Mouse (Mus musculus) lung, postnatal 25 days (tissue): ENCODE measurements around the gene Olfr320.
"Not testable (repeated sequence)": the region's sequence is repeated elsewhere in the genome, so short reads cannot be mapped to it uniquely, and the experiment has no call there.

ENCODE experiments used
- DNase-seq: peaks from one replicate; pipeline ENCODE4 v3.0.0; 2022; ENCODE audit warnings: low spot score

The Olfr320 gene

GRCm38 (mm10) chr11:58680799-58681198 lies at the start of gene Olfr320:
Gene Olfr320 (plus strand): TSS chr11:58681099.
- no peak for DNase-seq

- no peak for DNase-seq
Measured at GRCm38 (mm10) chr11:58634878-58635277, 46.0 kb upstream of the Olfr320 start.

GRCm38 (mm10) chr11:58636376-58636977 lies 44.4 kb upstream of the Olfr320 start:
- peak; percentile 7 for DNase-seq

GRCm38 (mm10) chr11:58638176-58638701 lies 42.7 kb upstream of the Olfr320 start:
- DNase-seq, result no peak

GRCm38 (mm10) chr11:58640272-58640867 lies 40.5 kb upstream of the Olfr320 start, which contains the start of gene Trim58:
Gene Trim58 (plus strand): TSS chr11:58640465.
- DNase-seq, result no peak

GRCm38 (mm10) chr11:58641057-58641456 lies 39.8 kb upstream of the Olfr320 start:
- DNase-seq, result no peak

- no peak for DNase-seq
Measured at GRCm38 (mm10) chr11:58641638-58642358, 39.1 kb upstream of the Olfr320 start.

- no peak for DNase-seq
Measured at GRCm38 (mm10) chr11:58643350-58643749, 37.5 kb upstream of the Olfr320 start.

GRCm38 (mm10) chr11:58655151-58655550 lies 25.7 kb upstream of the Olfr320 start:
- DNase-seq, result no peak

- no peak for DNase-seq
Measured at GRCm38 (mm10) chr11:58658596-58658995, 22.3 kb upstream of the Olfr320 start, which contains the start of gene Olfr322. Gene Olfr322 (plus strand): TSS chr11:58658782.

GRCm38 (mm10) chr11:58669252-58669651 lies 11.6 kb upstream of the Olfr320 start:
- DNase-seq, result no peak

GRCm38 (mm10) chr11:58671825-58672224 lies 9.1 kb upstream of the Olfr320 start:
- DNase-seq, result no peak

GRCm38 (mm10) chr11:58698862-58699261 lies 18.0 kb downstream of the Olfr320 start, which contains the start of gene Olfr319:
Gene Olfr319 (plus strand): TSS chr11:58699162.
- DNase-seq, result no peak

- DNase-seq, result no peak
Measured at GRCm38 (mm10) chr11:58709086-58709485, 28.2 kb downstream of the Olfr320 start.

GRCm38 (mm10) chr11:58717723-58718122 lies 36.8 kb downstream of the Olfr320 start:
- not testable (repeated sequence) for DNase-seq

GRCm38 (mm10) chr11:58719701-58720100 lies 38.8 kb downstream of the Olfr320 start:
- no peak for DNase-seq

- DNase-seq, result no peak
Measured at GRCm38 (mm10) chr11:58723914-58724313, 43.0 kb downstream of the Olfr320 start, which contains the start of gene Olfr318. Gene Olfr318 (minus strand): TSS chr11:58724014.

GRCm38 (mm10) chr11:58727896-58728650 lies 47.2 kb downstream of the Olfr320 start:
- DNase-seq, result not testable (repeated sequence)

- DNase-seq, result no peak
Measured at GRCm38 (mm10) chr11:58733372-58733771, 52.5 kb downstream of the Olfr320 start.
